Mouse (Mus musculus) left cerebral cortex, adult 9 months (tissue): ENCODE measurements around the gene Gm13539.
"Not testable (repeated sequence)": the region's sequence is repeated elsewhere in the genome, so short reads cannot be mapped to it uniquely, and the experiment has no call there.

Source experiments
- DNase-seq, 2 experiments: peaks; one replicate each; pipeline ENCODE4 v3.0.0; 2022; ENCODE audit warnings: low spot score in 2 of 2

The Gm13539 gene

GRCm38 (mm10) chr2:25781957-25782356 is at the start of gene Gm13539:
TSS of gene Gm13539 (plus strand) at chr2:25782257.
- DNase-seq = no peak

DNA sequence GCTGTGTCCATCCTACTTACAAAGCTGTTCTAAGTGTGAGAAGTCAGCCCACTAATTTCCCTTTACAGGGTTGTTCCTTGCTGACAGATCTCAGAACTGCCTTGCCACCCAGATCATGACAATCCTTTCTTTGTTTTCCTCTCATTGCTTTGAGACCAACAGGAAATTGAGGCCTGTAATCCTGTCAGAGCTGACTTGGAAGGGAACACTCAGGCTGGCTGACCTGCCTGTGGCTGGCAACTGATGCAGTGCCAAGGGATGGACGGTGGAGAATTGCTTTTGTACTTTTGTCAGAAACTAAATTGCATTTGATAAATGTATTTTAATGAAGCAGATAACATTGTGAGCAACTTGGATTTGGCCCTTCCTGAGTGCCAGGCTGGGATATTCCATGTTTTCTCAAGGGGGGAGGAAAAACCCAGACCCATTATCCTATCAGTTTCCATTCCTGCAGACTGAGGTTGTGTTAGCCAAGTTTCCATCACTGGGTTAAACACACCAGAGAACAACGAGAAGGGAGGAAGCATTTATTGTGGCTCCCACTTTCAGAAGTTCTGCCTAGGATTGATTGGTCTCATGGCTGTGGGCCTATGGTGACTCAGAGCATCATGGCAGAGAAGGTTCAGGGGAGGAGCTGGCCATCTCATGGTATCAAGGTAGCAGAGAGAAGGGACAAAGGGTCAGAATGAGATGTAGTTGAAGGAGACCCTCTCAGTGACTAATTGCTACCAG is 48.7 kb upstream of the Gm13539 start:
- no peak for DNase-seq

DNA sequence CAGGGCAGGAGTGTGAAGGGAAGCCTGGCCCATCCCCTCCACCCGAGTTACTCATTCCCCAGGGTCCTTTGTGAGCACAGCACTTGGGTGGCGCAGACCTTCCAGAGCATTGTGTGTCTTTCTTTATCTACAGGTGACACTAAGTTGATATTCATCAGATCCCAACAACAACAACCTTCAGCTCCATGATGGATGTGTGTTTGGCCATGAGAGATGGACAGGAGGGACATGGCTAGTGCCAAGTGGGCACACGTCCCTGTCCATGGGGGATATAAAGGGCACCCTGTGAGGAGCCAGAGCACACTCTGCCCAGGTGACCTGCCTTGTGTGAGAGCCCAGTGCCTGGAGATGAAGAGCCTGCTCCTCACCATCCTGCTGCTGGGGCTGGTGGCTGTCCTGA is 45.3 kb upstream of the Gm13539 start, which contains the start of gene Obp2b:
Gene Obp2b, plus strand, starts transcription at position 301 of the 400 bp plus-strand sequence.
- DNase-seq = not testable (repeated sequence)

GRCm38 (mm10) chr2:25741671-25742070 is 40.4 kb upstream of the Gm13539 start:
- DNase-seq = no peak

- DNase-seq = no peak
Observed at GRCm38 (mm10) chr2:25754201-25754600, 27.9 kb upstream of the Gm13539 start.

GRCm38 (mm10) chr2:25758064-25758625 is 23.9 kb upstream of the Gm13539 start:
- no peak for DNase-seq

- DNase-seq = no peak
Observed at GRCm38 (mm10) chr2:25765269-25765668, 16.8 kb upstream of the Gm13539 start, which contains the start of gene Lcn3. TSS of gene Lcn3 (plus strand) at chr2:25765569.

DNA sequence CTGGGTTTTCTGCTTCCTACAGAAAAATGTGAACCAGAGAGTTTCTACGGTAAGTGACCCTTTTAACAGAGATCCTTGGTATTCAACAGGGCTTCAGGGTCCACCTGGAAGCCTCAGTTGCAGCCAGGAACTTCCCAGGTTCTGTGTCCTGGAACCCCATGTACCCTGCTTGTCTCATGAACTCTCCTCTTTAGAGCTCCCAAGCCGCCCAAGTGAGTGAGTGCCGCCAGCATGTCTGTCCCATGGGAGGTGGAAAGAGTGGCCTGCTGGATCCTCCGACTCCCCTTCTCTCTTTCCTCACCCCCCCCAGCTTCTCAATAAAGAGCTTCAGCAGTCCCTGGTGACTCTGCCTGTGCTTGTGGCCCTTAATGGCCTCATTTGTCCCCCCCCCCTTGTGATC is 14.3 kb upstream of the Gm13539 start:
- no peak for DNase-seq

DNA sequence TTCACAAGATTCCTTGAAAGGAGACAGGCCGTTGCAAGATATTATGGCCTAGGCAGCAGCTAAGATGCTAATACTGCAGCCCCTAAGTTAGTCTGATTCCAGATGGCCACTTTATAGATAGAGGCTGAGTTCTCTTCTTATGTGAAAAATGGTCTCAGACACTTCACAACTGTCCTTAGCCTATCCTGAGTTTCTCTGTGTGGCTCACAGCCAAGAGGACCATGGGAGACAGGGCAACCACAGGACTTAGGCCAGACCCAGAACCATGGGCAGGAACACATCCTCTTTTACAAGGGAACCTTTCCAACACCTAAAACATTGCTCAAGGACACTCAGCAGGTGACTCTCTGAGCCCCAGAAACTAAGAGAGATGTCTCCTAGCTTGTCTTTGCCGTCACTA is 8.6 kb upstream of the Gm13539 start:
- no peak for DNase-seq

GRCm38 (mm10) chr2:25774640-25775039 is 7.4 kb upstream of the Gm13539 start:
- DNase-seq = no peak

DNA sequence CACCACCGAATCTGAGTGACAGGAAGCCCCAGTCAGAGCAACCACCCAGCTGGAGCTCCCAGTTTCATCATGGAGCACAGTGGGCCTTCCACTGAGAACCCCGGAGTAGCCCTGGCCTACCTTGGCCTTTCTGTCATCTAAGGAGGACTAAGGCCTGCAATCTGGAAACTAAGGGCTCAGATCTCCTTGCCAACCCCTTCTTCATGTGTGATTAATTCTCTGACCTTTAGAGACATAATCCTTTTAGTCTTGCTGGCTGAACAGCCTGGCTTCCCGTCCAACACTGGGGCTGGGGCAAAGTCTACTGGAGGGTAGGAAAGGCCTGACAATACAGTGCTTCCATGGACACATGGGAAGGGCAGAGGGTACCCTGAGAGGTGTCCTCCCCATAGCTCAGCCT is 6.1 kb upstream of the Gm13539 start:
- no peak for DNase-seq

DNA sequence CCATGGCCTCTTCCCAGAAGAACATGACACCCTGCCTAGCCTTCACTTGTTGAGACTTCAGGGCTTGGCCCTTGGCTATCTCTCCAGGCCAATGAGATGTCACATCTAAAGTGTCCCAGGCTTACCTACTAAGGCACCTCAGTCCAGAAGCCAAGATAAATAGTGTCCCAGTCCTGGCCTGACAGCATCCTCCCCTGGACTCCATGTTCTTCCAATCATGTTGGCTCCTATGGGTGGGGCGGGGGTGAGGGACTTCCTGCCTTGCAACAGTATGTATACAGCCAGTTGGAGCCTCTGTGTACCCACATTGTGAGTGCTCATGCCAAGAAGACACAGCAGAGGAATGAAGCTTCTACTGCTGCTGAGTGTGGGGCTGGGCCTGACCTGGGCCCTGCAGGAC is 5.3 kb upstream of the Gm13539 start, which contains the start of gene Lcn11:
Gene Lcn11, plus strand, starts transcription at position 301 of the 400 bp plus-strand sequence.
- no peak for DNase-seq

DNA sequence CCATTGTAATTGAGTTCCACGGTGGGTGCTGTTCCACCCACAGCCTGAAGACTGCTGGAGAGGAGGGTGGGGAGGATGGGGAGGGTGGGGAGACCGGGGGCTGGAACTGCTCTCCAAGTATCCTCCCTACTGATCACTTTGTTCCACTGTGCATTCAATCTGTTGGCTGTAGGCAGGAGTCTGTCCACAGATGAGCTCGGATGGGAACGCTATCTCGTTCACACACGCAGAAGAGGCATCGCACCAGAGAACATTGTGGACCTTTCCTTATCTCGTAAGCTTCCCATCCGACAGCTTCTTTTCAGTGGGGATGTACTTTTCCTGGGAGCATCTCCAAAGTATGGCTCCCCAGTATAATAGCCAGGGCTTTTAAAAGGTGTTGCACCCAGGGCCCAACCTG is 3.0 kb upstream of the Gm13539 start:
- no peak for DNase-seq

GRCm38 (mm10) chr2:25780921-25781320 is 1.1 kb upstream of the Gm13539 start:
- DNase-seq = no peak

DNA sequence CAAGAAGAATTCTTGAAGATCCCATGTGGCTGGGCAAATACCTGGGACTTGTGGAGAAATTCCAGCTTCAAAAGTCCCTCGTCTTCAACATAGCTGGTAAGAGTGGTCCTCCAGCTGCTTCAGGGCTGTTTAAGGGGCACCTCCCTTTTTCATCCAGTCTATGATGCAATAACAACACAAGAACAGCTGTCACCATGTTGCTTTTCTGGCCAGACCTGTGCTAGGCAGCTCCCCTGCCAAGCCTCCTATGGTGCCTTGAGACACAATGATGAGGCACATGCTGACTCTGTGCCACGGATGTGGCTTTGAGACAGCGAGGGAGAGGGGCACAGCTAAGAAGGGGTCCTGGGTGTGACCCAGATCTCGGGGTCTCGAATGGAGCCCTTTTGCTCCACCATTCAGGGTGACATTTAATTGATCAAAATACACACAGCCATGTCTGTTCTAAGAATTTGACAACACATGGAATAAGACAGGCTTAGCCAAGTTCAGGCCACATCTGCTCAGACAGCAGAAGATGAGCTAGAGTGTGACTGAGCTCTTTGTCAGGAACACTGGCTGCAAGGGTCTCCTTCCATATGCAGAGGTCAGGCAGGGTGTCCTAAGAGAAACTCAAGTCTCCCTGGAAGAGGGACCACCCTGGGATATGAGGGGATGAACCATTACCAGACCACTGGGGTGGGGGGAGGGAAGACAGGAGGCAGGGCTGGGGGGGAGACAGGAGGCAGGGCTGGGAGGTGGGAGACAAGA is 3.7 kb downstream of the Gm13539 start:
- DNase-seq = no peak

- no peak for DNase-seq
Observed at GRCm38 (mm10) chr2:25789092-25789491, 7.0 kb downstream of the Gm13539 start.

GRCm38 (mm10) chr2:25797635-25798034 is 15.6 kb downstream of the Gm13539 start:
- DNase-seq = no peak

GRCm38 (mm10) chr2:25798065-25798464 is 16.0 kb downstream of the Gm13539 start:
- DNase-seq = no peak

DNA sequence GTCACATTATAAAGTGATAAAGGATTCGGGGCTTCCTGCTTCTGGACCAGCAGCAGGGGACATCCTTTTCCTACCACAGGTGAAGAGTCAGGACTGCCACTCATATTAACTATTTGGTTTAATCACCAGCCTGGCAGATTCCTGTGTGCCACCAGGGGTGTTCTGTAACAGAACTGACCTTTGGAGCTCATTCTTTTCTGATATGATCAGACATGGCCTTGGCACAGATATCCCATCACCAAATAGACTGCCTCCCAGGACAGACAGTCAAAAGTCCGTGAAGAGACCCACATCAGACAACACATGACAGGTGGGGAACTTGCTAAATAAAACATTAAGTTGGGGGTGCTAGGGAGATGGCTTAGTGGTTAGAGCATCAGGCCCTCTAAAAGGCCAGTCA is 29.7 kb downstream of the Gm13539 start:
- DNase-seq = no peak

GRCm38 (mm10) chr2:25813364-25813763 is 31.3 kb downstream of the Gm13539 start:
- no peak for DNase-seq

DNA sequence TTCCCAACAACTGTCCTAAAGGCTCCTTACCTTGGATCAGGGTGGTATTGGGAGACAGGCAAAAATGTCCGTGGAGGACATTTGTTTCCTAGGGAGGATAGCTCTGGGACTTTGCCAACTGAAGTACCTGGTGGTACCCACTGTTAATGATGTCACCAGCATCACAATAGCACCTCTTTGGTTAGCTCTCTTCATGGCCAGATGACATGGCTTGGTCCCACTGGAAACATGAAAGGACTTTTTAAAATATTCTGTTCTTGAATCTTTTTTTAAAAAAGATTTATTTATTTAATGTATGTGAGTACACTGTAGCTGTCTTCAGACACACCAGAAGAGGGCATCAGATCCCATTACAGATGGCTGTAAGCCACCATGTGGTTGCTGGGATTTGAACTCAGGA is 33.7 kb downstream of the Gm13539 start, which contains the start of gene Glt6d1:
Gene Glt6d1, minus strand, starts transcription at position 101 of the 400 bp plus-strand sequence.
- DNase-seq = not testable (repeated sequence)

GRCm38 (mm10) chr2:25822806-25823205 is 40.7 kb downstream of the Gm13539 start, which contains the start of gene Lcn9:
TSS of gene Lcn9 (plus strand) at chr2:25823153.
- DNase-seq = peak in 1 of 2 experiments; percentile 35
